Mouse (Mus musculus) liver, postnatal 0 days (tissue): ENCODE measurements around the gene Syn3. TPM values are rescaled to one million over a fixed set of nuclear protein-coding genes. Genes with fewer than 3 reads are reported as not detected.

Source experiments
- ATAC-seq: fragments of 200-750 bp; cut with Nextera tagmentation; 2 replicates; pipeline ENCODE4 v1.8.0; 2017; ENCODE audit warnings: mild to moderate bottlenecking, moderate library complexity
- DNase-seq: peaks from one replicate; pipeline ENCODE4 v3.0.0-alpha.2; 2016
- H3K27ac ChIP-seq: fragments of 300-500 bp; sonication (generic); 2 replicates; pipeline ENCODE4 v1.5.1; 2014; ENCODE audit warnings: antibody characterized with exemption, moderate library complexity, mild to moderate bottlenecking, low read depth
- H3K27me3 ChIP-seq: fragments of 300-500 bp; sonication (generic); 2 replicates; pipeline ENCODE4 v1.6.1; 2014; ENCODE audit warnings: low read length, control low read depth, mixed read lengths; ENCODE audit not compliant: insufficient read depth
- H3K36me3 ChIP-seq: fragments of 300-500 bp; sonication (generic); replicated peaks from 2 replicates; pipeline ENCODE4 v1.6.1; 2014; ENCODE audit warnings: mild to moderate bottlenecking, control low read depth, low read length, moderate library complexity, mixed read lengths; ENCODE audit not compliant: insufficient read depth
- H3K4me1 ChIP-seq: fragments of 300-500 bp; sonication (generic); 2 replicates; pipeline ENCODE4 v1.6.1; 2014; ENCODE audit warnings: antibody characterized with exemption, mild to moderate bottlenecking, control low read depth; ENCODE audit not compliant: insufficient read depth
- H3K4me2 ChIP-seq: fragments of 300-500 bp; sonication (generic); 2 replicates; pipeline ENCODE4 v1.6.1; 2014; ENCODE audit warnings: low read depth, mild to moderate bottlenecking, low read length, moderate library complexity, mixed read lengths
- H3K4me3 ChIP-seq: fragments of 300-500 bp; sonication (generic); 2 replicates; pipeline ENCODE4 v1.5.1; 2014; ENCODE audit warnings: low read depth, low read length
- H3K9ac ChIP-seq: fragments of 300-500 bp; sonication (generic); replicated peaks from 2 replicates; pipeline ENCODE4 v1.6.1; 2014; ENCODE audit warnings: mild to moderate bottlenecking, moderate library complexity
- H3K9me3 ChIP-seq: fragments of 300-500 bp; sonication (generic); 2 replicates; pipeline ENCODE4 v1.6.1; 2016; ENCODE audit warnings: mild to moderate bottlenecking, control low read depth, low read length, mixed read lengths
- CTCF ChIP-seq: sonication (generic); IDR thresholded peaks from 2 replicates; pipeline ENCODE4 v1.5.1; 2016; ENCODE audit warnings: antibody characterized with exemption, low read depth
- EP300 ChIP-seq: IDR thresholded peaks from 2 replicates; pipeline ENCODE4 v1.6.1; 2016; ENCODE audit warnings: antibody characterized with exemption, low read depth, mild to moderate bottlenecking
- WGBS: fragments of 180-500 bp; shearing (Covaris S2); extraction: QIAGEN DNeasy Blood & Tissue Kit; methylation state at CpG from one replicate; pipeline ENCODE4 v1.1.7; 2014; ENCODE audit not compliant: insufficient replicate concordance; 5-methylcytosine and 5-hydroxymethylcytosine counted together
- polyA plus RNA-seq: library from polyadenylated mRNA; unstranded; fragments of >200 nt; fragmentation: Nextera tagmentation; extraction: Ambion mirVana; gene quantifications from 2 replicates; pipeline ENCODE4 v1.2.1, GENCODE M21; 2015

Gene Syn3
- polyA plus RNA-seq, 1 experiment from 2014 or later: 0.25 TPM

DNA sequence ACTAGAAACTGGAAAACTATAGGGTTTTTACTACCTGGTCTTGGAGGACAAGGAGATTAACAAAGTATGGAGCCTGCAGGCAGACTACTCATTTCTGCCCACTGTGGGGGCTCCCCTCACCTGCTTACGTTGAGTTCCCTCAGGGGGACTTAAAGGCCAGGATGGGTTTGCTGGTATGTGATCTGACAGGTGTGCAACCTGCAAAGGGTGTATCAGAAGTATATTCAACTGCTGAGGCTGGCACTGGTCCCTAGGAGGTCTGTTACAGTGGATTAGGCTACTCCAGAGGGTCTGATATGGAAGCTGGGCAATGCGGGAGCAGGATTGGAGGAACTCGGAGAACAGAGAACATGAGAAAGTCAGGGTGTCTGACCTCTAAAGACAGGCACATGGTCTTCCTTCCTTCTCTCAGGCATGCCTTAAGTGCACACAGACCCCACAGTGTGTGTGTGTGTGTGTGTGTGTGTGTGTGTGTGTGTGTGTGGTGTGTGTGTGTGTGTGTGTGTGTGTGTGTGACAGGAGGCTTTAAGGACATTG lies 157.6 kb downstream of the Syn3 start:
- Histone ChIP-seq H3K36me3 (no peaks in the 10 kb centered on the region), H3K4me1 (peaks cover 37% of the 10 kb centered on the region), H3K9ac (no peak overlapping the region), H3K4me3 (no peak overlapping the region), H3K9me3 (no peaks in the 10 kb centered on the region), H3K4me2 (no peak overlapping the region), H3K27me3 (no peaks in the 10 kb centered on the region), H3K27ac (peak overlapping the region; percentile 44)
- no peak for DNase-seq
- TF ChIP-seq CTCF: no peak
- TF ChIP-seq EP300: no peak
- 76% methylated on average over 3 of the region's 3 CpGs for WGBS
- ATAC-seq: no peak; the same call in 1 of the 2 replicates

DNA sequence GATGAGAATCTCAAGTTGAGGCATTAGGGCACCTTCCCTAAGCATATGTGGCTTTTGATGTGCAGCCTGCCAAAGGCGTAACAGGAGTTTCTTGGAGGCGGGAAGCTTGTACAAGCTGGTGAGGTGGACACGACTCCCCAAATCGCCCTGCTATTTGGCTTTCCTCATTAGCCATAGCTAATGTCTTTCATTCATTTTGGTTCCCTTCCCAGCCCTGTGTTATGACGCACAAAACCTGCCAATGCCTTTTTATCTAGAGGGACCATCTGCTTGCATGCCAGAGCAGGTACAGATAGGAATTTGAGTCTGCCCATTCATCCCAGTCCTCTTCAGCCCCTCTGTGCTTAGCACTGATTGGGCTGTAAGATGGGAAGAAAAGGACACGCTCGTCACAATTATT lies 158.3 kb downstream of the Syn3 start:
- H3K9ac ChIP-seq: no peak overlapping the region
- H3K27me3 ChIP-seq: no peaks in the 10 kb centered on the region
- no peak overlapping the region for H3K4me3 ChIP-seq
- no peak overlapping the region for H3K4me2 ChIP-seq
- no peaks in the 10 kb centered on the region for H3K9me3 ChIP-seq
- TF ChIP-seq EP300: peak; percentile 79
- no peak for TF ChIP-seq CTCF
- peak overlapping the region; percentile 53 for H3K27ac ChIP-seq
- DNase-seq: no peak
- peak; percentile 26; the same call in 1 of the 2 replicates for ATAC-seq
- H3K4me1 ChIP-seq: peaks cover 37% of the 10 kb centered on the region
- 65% methylated on average over 7 of the region's 7 CpGs for WGBS
- no peaks in the 10 kb centered on the region for H3K36me3 ChIP-seq

DNA sequence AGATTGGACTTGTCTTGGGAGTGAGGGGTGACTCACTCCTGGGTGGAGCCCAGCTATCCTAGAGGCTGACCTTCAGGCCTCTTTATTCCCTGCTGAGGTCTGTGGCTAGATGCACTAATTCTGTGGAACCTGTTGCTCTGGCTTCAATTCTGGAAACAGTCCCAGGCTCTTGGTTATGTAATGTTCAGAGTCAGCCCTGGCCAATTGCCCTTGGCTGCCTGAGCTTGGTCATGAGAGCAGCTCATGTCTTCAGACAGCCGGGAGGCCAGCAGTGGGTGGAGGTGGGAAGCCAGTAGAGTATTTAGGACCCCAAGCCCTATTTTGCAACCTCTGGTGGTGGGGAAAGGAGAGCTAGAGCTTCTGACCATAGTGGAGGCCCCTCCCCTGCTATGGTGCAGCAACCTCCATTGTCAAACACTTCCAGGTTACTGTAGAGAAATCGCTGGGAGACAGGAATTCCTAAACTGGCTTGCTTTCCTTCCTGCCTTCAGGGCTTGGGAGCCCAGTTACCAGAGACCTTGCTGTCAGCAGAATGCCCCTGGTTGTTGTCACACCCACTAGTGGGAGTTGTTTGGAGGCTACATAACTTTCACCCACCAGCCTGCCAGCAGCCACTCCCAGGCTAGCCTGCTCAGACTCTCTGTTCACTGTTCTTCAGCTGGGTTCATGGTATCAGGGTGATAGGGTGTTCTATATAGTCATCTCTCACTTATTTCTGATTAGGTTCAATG lies 158.9 kb downstream of the Syn3 start:
- DNase-seq: peak; percentile 63
- H3K9ac ChIP-seq: no peak overlapping the region

DNA sequence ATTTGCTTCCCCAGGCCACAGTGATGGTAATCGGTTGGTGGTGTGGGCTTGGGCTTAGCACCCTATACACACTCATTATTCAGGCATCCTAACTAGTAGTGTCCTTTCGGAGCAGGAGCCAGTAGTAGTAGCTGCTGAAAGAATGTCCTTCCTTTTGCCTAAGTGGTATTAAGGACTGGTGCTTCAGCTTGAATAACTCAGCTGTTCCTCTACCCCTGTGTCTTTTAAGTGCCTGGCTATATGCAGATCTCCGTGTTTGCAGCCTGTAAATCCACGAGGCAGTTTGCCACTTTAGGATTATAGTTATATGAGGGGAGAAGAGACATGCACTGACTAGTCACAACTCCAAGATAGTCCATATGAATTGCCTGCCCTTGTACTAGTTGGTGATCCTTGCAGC lies 159.6 kb downstream of the Syn3 start:
- Histone ChIP-seq H3K27me3 (no peaks in the 10 kb centered on the region), H3K4me2 (no peak overlapping the region), H3K4me1 (peaks cover 37% of the 10 kb centered on the region), H3K36me3 (no peaks in the 10 kb centered on the region), H3K9me3 (no peaks in the 10 kb centered on the region), H3K4me3 (no peak overlapping the region), H3K27ac (peak overlapping the region; percentile 53), H3K9ac (no peak overlapping the region)
- WGBS: 80% methylated on average over 4 of the region's 4 CpGs
- TF ChIP-seq CTCF: no peak
- TF ChIP-seq EP300: no peak
- no peak for ATAC-seq
- no peak for DNase-seq

More for the DNA sequence above, 158.9 kb downstream of the Syn3 start:
- H3K27me3 ChIP-seq: no peaks in the 10 kb centered on the region
- no peak overlapping the region for H3K4me2 ChIP-seq
- H3K36me3 ChIP-seq: no peaks in the 10 kb centered on the region
- WGBS: 39% methylated on average over 2 of the region's 2 CpGs
- peak; percentile 50 for ATAC-seq
- TF ChIP-seq EP300 (no peak), CTCF (no peak)
- H3K9me3 ChIP-seq: no peaks in the 10 kb centered on the region
- peak overlapping the region; percentile 53 for H3K27ac ChIP-seq
- peaks cover 37% of the 10 kb centered on the region for H3K4me1 ChIP-seq
- no peak overlapping the region for H3K4me3 ChIP-seq

DNA sequence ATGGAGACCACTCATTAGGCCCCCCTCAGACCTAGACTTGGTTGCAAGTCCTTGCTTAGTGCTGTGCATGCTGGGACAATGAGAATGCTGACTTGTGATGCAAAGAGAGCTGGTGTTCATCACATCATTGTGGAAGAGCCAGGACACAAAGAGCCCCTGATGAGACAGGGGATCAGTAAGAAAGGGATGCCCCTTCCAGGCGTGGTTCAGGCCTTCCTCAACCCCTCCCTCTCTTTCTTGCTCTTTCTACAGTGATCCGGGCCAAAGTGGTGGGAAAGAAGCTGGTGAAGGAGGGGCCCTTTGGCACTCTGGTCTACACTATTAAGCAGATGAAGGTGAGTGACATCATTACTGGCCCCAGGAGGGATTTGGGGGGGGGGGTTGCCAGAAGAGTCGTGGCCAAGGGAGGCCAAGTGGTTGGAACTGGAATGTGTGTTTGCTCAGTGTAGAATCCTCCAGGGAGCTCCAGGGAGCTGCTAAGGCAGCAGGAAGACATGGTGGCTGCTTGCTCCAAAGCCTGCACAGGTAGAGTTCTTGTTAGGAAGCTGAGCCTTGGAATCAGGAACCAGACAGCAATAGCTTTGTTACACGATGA lies 160.5 kb downstream of the Syn3 start:
- H3K36me3 ChIP-seq: no peaks in the 10 kb centered on the region
- no peak overlapping the region for H3K4me3 ChIP-seq
- H3K9me3 ChIP-seq: no peaks in the 10 kb centered on the region
- H3K27me3 ChIP-seq: no peaks in the 10 kb centered on the region
- H3K9ac ChIP-seq: no peak overlapping the region
- no peak overlapping the region for H3K27ac ChIP-seq
- peaks cover 37% of the 10 kb centered on the region for H3K4me1 ChIP-seq
- ATAC-seq (no peak), DNase-seq (no peak)
- TF ChIP-seq CTCF (no peak), EP300 (no peak)
- 71% methylated on average over 4 of the region's 4 CpGs for WGBS
- no peak overlapping the region for H3K4me2 ChIP-seq

DNA sequence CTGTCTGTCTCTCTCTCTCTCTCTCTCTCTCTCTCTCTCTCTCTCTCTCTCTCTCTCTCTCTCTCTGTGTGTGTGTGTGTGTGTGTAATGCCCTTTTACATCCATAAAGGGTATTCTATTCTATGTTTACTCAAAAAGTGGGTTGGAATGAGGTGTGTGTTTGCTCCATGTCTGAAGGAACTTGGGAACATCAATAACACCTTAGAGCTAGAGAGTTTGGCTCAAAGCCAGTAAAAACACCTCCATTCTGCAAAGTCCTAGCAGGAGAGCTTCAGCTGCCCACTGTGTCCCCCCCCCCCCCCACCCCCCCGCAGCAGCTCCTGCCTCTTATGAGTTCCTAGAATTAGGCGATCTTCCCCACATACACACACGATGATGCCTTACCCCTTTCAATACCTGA lies 161.5 kb downstream of the Syn3 start:
- TF ChIP-seq CTCF: no peak
- no peak for TF ChIP-seq EP300
- Histone ChIP-seq H3K4me1 (peaks cover 32% of the 10 kb centered on the region), H3K27me3 (no peaks in the 10 kb centered on the region), H3K4me3 (no peak overlapping the region), H3K9me3 (no peaks in the 10 kb centered on the region), H3K27ac (no peak overlapping the region), H3K4me2 (no peak overlapping the region), H3K9ac (no peak overlapping the region), H3K36me3 (no peaks in the 10 kb centered on the region)
- ATAC-seq (no peak), DNase-seq (no peak)
- 54% methylated on average over 3 of the region's 3 CpGs for WGBS
